Mouse (Mus musculus) retina, adult 2 months (tissue): ENCODE results near the gene Pnma5.
A peak's percentile ranks its signal among the peaks of the same experiment; 100 is the strongest.
"Not testable (repeated sequence)": the region's sequence is repeated elsewhere in the genome, so short reads cannot be mapped to it uniquely, and the experiment has no call there.

Source experiments
- DNase-seq: peaks from one replicate; pipeline ENCODE4 v3.0.0-alpha.2; 2012; ENCODE audit warnings: low read depth, low spot score

Gene Pnma5

GRCm38 (mm10) chrX:73037003-73037402 is at the start of gene Pnma5:
Pnma5 (minus strand) TSS chrX:73037103.
- DNase-seq = no peak

- not testable (repeated sequence) for DNase-seq
Measured at GRCm38 (mm10) chrX:73082267-73083055, 45.6 kb upstream of the Pnma5 start, which contains the start of gene Xlr4a. Xlr4a (minus strand) TSS chrX:73082478.

DNA sequence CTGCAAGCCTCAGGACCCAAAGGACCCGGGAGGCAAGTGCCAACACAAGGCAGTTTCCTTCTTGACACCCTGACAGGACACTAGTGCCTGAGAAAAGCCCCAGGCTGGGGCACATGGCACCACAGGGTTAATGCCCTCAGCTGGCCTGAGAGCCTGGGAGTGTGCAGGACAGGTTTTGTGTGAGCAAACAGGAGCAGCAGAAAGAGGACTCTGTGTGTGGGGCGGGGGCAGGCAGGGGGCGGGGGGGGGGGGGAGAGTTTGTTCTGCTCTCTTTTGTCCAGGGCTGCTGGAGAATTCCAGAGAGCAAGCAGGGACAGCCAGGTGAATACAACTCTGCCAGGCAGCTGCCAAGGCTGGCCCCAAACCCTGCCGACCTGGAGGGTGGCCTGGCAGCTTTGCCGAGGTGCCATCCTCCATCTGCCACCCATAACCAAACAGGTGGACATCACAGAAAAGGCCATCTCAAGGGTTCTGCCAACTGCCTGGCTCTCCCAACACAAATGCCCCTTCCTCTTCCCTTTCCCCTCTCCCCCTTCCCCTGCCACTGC is 29.9 kb upstream of the Pnma5 start:
- DNase-seq = not testable (repeated sequence)

DNA sequence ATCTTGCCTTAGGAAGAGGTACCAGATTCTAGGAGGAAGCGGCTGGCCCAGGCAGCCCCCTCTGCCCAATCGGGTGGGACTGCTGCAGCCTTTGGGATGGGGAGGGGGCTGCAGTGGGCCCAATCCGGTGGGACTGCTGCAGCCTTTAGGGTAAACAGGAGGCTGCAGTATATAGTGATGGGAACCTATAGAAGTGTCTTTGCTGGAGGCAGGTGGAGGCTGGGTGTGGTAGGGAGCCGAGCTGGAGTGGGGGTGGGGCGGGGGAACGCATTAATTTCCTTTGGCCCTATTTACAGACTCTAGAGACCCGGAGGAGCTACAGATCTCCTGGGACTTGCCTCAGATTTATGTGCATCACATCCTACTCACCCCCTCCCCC is 27.5 kb upstream of the Pnma5 start, which contains the start of gene Pnma3:
TSS of gene Pnma3 (plus strand) at position 373 of the 379 bp plus-strand sequence.
- DNase-seq = no peak

- no peak for DNase-seq
Measured at GRCm38 (mm10) chrX:73063512-73064414, 26.9 kb upstream of the Pnma5 start.

- no peak for DNase-seq
Measured at GRCm38 (mm10) chrX:73062323-73062722, 25.4 kb upstream of the Pnma5 start.

GRCm38 (mm10) chrX:73061528-73061927 is 24.6 kb upstream of the Pnma5 start:
- DNase-seq = no peak

GRCm38 (mm10) chrX:73053860-73054563 is 17.1 kb upstream of the Pnma5 start:
- peak; percentile 85 for DNase-seq

DNA sequence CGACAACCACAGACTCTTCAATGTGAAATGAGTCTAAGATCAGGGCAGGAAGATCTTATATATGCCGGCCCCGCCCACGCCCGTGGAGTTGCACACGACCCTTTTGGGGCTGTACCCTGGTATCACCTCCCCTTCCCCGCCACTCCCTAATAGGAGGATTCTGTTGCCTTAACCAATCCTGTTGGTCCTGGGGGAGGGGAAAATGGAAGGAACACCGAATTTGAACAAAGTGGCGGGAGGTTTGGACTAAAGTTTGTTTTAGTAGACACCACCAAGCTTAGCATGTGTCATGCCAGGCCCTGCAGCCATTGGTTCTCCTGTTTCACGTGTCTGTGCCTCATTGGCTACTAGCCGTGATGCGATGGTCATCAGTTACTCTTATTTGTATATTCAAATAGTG is 2.8 kb upstream of the Pnma5 start:
- DNase-seq = no peak

DNA sequence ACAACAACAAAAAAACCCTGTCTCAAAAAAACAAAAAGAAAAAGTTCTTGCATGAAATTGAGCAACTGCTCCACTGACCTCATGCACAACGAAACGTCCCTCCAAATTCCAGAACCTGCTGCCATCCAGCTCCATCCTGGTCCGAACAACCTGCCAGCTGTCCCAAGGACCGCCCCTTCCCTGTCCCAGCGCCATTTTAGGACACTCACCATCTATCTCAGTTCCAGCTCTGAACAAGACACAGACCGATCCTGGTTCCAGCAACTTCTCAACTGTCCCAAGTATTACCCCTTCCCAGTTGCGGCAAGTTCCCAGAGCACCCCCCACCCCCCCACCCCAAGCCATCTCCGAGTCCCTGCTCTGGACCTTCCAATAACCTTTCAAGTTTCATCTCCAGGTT is 1.9 kb upstream of the Pnma5 start:
- DNase-seq = no peak

DNA sequence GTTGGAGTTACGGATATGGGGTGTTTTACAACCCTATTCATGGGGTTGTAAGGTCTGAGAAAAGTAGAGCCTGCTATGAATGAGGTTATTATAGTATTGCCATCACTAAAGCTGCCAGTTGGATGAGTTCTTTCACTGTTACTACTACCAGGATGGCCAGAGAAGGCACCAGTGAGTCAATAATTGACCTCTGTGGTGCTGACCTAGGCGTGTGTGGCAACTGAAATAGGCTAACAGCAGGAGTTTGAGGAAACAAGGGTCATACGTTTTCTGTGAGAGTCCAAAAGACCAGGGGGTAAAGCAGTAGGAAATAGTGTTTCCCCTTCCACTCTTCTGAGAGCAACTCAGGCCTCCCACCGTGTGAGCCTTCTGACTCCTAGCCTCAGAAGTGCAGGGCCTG is 24.1 kb downstream of the Pnma5 start:
- no peak for DNase-seq

DNA sequence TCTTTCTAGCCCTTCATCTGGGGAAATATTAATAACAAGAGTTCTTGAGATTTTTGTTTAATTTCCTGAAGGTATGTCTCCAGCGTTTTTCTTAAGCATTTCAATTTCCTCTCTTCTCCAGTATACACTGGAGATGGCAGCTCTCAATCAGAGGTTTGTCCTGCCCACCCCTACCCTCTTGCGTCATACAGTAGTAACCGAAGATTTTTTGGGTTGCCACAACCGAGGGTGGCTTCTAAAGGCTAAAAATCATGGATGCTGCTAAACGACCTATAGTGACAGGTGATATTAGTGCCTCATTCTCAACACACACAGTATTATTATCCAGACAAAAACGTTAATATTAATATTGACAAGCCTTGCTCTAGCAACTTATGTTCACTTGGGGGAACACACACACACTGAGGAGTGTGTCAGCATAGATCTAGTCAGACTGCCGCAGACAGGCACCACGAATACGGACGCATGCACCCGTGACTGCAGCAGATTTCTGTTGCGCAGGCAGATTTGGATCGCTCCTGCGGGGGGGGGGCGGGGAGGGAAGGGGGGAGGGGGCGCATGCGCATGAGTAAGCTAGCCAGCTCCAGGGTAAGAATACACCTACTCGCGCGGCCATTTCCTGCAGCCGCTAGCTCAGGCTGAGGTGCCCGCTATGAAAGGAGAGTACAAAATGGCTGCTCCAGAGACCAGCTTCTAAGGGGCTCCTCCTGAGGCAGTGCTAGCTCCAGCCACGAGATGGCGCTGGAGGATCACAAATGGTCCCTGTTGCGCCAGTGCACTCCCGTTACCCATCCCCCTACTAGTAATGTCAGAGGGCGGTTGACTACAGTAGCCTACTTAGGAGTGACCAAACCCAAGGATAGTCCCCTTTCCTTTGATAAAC is 29.1 kb downstream of the Pnma5 start:
- DNase-seq = peak; percentile 86

DNA sequence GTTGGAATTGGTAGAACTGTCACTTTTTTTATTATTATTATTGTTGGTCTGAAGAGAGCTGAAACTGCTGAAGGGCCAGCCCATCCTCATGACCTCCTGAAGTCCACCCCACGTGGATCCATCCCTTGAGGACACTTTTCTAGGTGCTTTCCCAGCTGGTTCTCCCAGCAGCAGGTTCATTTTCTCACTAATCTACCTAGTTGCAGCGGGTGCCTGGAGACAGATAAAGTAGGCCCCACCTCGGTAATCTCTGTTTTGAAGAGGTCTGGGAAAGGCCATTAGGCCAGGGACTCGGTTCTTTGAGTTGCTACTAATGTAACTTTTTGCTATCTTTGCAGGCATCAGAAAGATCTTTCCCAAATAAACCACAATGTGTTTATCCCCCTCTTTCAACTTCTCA is 31.2 kb downstream of the Pnma5 start:
- DNase-seq = no peak

- no peak for DNase-seq
Measured at GRCm38 (mm10) chrX:73003110-73003509, 33.8 kb downstream of the Pnma5 start.

GRCm38 (mm10) chrX:72995542-72995941 is 41.4 kb downstream of the Pnma5 start:
- no peak for DNase-seq

- no peak for DNase-seq
Measured at GRCm38 (mm10) chrX:72992291-72992919, 44.5 kb downstream of the Pnma5 start.

GRCm38 (mm10) chrX:72990581-72990980 is 46.3 kb downstream of the Pnma5 start:
- no peak for DNase-seq

- DNase-seq = no peak
Measured at GRCm38 (mm10) chrX:72988431-72988830, 48.5 kb downstream of the Pnma5 start.

DNA sequence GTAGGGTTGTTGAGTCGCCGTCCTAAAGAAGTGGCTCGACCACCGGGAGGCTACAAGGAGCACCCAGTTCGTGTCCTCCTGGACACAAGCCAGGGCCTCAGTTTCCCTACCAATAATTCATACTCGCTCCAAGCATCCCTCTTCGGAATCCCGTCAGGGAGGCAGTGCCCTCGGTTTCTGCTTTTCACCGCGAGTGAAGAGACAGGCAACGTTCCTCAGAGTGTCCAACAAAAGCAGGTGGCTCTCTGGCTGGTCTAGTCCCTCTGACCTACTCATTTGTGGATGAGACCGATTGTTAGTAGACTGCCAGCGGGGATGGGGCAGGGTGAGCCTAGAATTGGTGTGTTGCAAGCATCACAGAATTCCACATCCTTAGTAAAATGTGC is 49.4 kb downstream of the Pnma5 start:
- DNase-seq = no peak

DNA sequence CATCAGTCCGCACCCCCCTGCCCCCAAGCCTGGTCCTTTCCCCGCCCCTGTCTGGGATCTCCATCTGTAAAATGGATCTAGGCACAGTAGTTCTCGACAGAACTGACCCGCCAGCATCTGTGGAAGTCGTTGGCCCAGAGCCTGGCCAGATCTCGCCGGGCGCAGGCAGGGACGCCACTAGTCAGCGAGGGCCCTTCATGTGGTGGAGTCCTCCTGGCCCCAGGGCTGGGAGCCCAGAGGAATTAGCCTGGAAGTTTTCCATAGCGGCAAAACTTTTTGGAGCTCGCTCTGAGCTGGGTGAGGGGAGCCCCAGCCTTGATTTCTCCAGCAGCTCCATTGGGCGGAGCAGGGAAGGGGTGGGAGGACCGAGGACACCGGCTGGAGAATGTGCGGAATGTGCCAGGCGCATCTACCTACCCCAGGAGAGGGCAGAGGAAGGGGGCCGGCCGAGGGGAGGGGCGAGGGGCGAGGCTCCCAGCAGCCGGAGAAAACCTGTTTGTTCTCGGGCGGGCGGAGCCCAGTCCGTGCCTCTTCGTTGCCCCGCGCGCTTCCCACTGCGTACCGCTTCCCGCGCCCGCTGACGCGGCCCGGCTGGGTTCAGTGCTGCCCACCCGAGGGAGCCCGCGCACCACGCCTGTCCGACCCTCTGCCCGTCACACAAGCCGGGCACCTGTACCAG is 49.9 kb downstream of the Pnma5 start, which contains the start of gene Zfp185:
TSS of gene Zfp185 (plus strand) at position 499 of the 679 bp plus-strand sequence.
- DNase-seq = no peak
